Mouse (Mus musculus) CH12.LX (cell line): ENCODE results near the gene Cramp1l. TPM values are rescaled to one million over a fixed set of nuclear protein-coding genes. Genes with fewer than 3 reads are reported as not detected.

Experiments
- DNase-seq: peaks from one replicate; pipeline ENCODE4 v3.0.0-alpha.2; 2013; ENCODE audit errors: extremely low read depth
- H3K27ac ChIP-seq: 2 replicates; pipeline ENCODE4 v1.5.1; 2012; ENCODE audit warnings: low read depth, mild to moderate bottlenecking, control low read depth, moderate library complexity; ENCODE audit not compliant: insufficient read depth
- H3K27me3 ChIP-seq: replicated peaks from 2 replicates; pipeline ENCODE3; 2012; ENCODE audit warnings: inconsistent platforms
- H3K36me3 ChIP-seq, 2 experiments: replicated peaks in 1 of 2; 2 replicates each; pipeline versions ENCODE3 to v1.6.1; 2012; ENCODE audit warnings: inconsistent platforms in 1 of 2, low read length in 1 of 2, mild to moderate bottlenecking in 1 of 2, mixed read lengths in 1 of 2, moderate library complexity in 1 of 2; ENCODE audit not compliant: control insufficient read depth in 1 of 2, insufficient read depth in 1 of 2
- H3K4me1 ChIP-seq, 2 experiments: 2 replicates each; pipeline ENCODE4 v1.6.1; 2012; ENCODE audit warnings: inconsistent platforms in 1 of 2, moderate library complexity in 1 of 2; ENCODE audit not compliant: insufficient read depth in 2 of 2, control insufficient read depth in 1 of 2
- H3K4me2 ChIP-seq: 2 replicates; pipeline ENCODE4 v1.6.1; 2012; ENCODE audit warnings: low read depth, mild to moderate bottlenecking, control low read depth; ENCODE audit not compliant: poor library complexity, insufficient read depth, severe bottlenecking
- H3K4me3 ChIP-seq, 3 experiments: fragments of 150-350 bp in 1 of 3; sonication (generic) in 1 of 3; replicated peaks in 1 of 3; 2 replicates each; pipeline versions ENCODE3 to v1.5.1; 2011 to 2012; ENCODE audit warnings: low read depth in 2 of 3, low read length in 2 of 3, mild to moderate bottlenecking in 2 of 3, moderate library complexity in 2 of 3, control low read depth in 1 of 3, improper control_type of control experiment in 1 of 3, inconsistent platforms in 1 of 3, mixed read lengths in 1 of 3; ENCODE audit not compliant: poor library complexity in 1 of 3
- H3K79me2 ChIP-seq: replicated peaks from 2 replicates; pipeline ENCODE4 v1.6.1; 2012; ENCODE audit warnings: mild to moderate bottlenecking, moderate library complexity; ENCODE audit not compliant: control insufficient read depth, poor library complexity, insufficient read depth, severe bottlenecking; ENCODE audit errors: extremely low read depth
- H3K9ac ChIP-seq: 2 replicates; pipeline ENCODE4 v1.6.1; 2012; ENCODE audit warnings: low read depth, mild to moderate bottlenecking, control low read depth, moderate library complexity; ENCODE audit not compliant: insufficient read depth
- H3K9me3 ChIP-seq: replicated peaks from 2 replicates; pipeline ENCODE3; 2012; ENCODE audit warnings: low read length, inconsistent platforms, mixed read lengths
- BHLHE40 ChIP-seq: IDR thresholded peaks from 2 replicates; pipeline ENCODE4 v1.6.1; 2011; ENCODE audit warnings: mild to moderate bottlenecking, low read depth, low read length, improper control_type of control experiment
- CHD2 ChIP-seq: IDR thresholded peaks from 2 replicates; pipeline ENCODE4 v1.6.1; 2011; ENCODE audit warnings: low read length, improper control_type of control experiment
- ELF1 ChIP-seq: IDR thresholded peaks from 2 replicates; pipeline ENCODE4 v1.6.1; 2014; ENCODE audit warnings: low read depth, mild to moderate bottlenecking, inconsistent platforms, low read length, improper control_type of control experiment
- ETS1 ChIP-seq: conservative IDR thresholded peaks from 2 replicates; pipeline ENCODE4 v1.6.1; 2012; ENCODE audit warnings: low read depth, mild to moderate bottlenecking, inconsistent platforms, low read length, improper control_type of control experiment, moderate library complexity
- IRF4 ChIP-seq: IDR thresholded peaks from 2 replicates; pipeline ENCODE4 v1.6.1; 2014; ENCODE audit warnings: low read depth, mild to moderate bottlenecking, inconsistent platforms, low read length, improper control_type of control experiment
- JUN ChIP-seq: IDR thresholded peaks from 2 replicates; pipeline ENCODE4 v1.6.1; 2011; ENCODE audit warnings: low read depth, mild to moderate bottlenecking, low read length, improper control_type of control experiment, moderate library complexity; ENCODE audit not compliant: insufficient read depth
- JUND ChIP-seq: conservative IDR thresholded peaks from 2 replicates; pipeline ENCODE4 v1.6.1; 2011; ENCODE audit warnings: low read depth, low read length, improper control_type of control experiment
- KAT2A ChIP-seq: IDR thresholded peaks from 2 replicates; pipeline ENCODE4 v1.6.1; 2012; ENCODE audit warnings: low read length, improper control_type of control experiment, inconsistent platforms; ENCODE audit not compliant: insufficient replicate concordance
- MAX ChIP-seq: IDR thresholded peaks from 2 replicates; pipeline ENCODE4 v1.6.1; 2011; ENCODE audit warnings: low read length, improper control_type of control experiment
- MEF2A ChIP-seq: IDR thresholded peaks from 2 replicates; pipeline ENCODE4 v1.6.1; 2014; ENCODE audit warnings: low read depth, mild to moderate bottlenecking, inconsistent platforms, low read length, improper control_type of control experiment, borderline replicate concordance
- MYC ChIP-seq: IDR thresholded peaks from 2 replicates; pipeline ENCODE4 v1.6.1; 2011; ENCODE audit warnings: low read depth, mild to moderate bottlenecking, improper control_type of control experiment, low read length
- NRF1 ChIP-seq: IDR thresholded peaks from 2 replicates; pipeline ENCODE4 v1.6.1; 2014; ENCODE audit warnings: low read depth, mild to moderate bottlenecking, inconsistent platforms, low read length, improper control_type of control experiment, moderate library complexity
- POLR2AphosphoS2 ChIP-seq: IDR thresholded peaks from 2 replicates; pipeline ENCODE4 v1.6.1; 2011; ENCODE audit warnings: low read depth, low read length, improper control_type of control experiment
- RCOR1 ChIP-seq: conservative IDR thresholded peaks from 2 replicates; pipeline ENCODE4 v1.6.1; 2012; ENCODE audit warnings: low read depth, mild to moderate bottlenecking, inconsistent platforms, low read length, improper control_type of control experiment
- SIN3A ChIP-seq: IDR thresholded peaks from 2 replicates; pipeline ENCODE4 v1.6.1; 2012; ENCODE audit warnings: low read length, improper control_type of control experiment, inconsistent platforms
- SMC3 ChIP-seq: IDR thresholded peaks from 2 replicates; pipeline ENCODE4 v1.6.1; 2011; ENCODE audit warnings: low read depth, low read length, improper control_type of control experiment
- UBTF ChIP-seq: IDR thresholded peaks from 2 replicates; pipeline ENCODE4 v1.6.1; 2012; ENCODE audit warnings: low read depth, mild to moderate bottlenecking, inconsistent platforms, low read length, improper control_type of control experiment, moderate library complexity
- ZC3H11A ChIP-seq: IDR thresholded peaks from 2 replicates; pipeline ENCODE4 v1.6.1; 2012; ENCODE audit warnings: low read depth, mild to moderate bottlenecking, inconsistent platforms, low read length, improper control_type of control experiment
- ZKSCAN1 ChIP-seq: IDR thresholded peaks from 2 replicates; pipeline ENCODE4 v1.6.1; 2012; ENCODE audit warnings: low read depth, inconsistent platforms, low read length, improper control_type of control experiment, borderline replicate concordance
- dilution Hi-C: fragments of 300-500 bp; cut with MboI; formaldehyde crosslinking; loops from 2 replicates; pipeline ENCODE4 v1.14.3; 2020; ENCODE audit warnings: low sequenced_read_pairs; ENCODE audit not compliant: extremely low pct_unique_long_range_greater_than_20kb, extremely low pct_ligation_motif_present
- in situ Hi-C: fragments of 300-500 bp; cut with MboI; formaldehyde crosslinking; loops from 3 replicates; pipeline ENCODE4 v1.14.3; 2019; ENCODE audit warnings: low sequenced_read_pairs, low pct_ligation_motif_present, low pct_unique_long_range_greater_than_20kb, mixed read lengths
- polyA plus RNA-seq: library from polyadenylated mRNA; unstranded; fragments of >175 nt; gene quantifications from 2 replicates; pipeline ENCODE4 v1.2.1, GENCODE M21; 2012; ENCODE audit warnings: low read depth; ENCODE audit not compliant: insufficient read length
- total RNA-seq, 2 experiments: library from RNA; depleted of rRNA; stranded (reverse); fragments of 300-350 nt in 1 of 2; fragments of >200 nt in 1 of 2; gene quantifications; 2 replicates each; pipeline ENCODE4 v1.2.3; 2012 to 2014

The Cramp1l gene
- total and polyA plus RNA-seq, 3 experiments = 2.1 to 6.9 (median 4.3) TPM

GRCm38 (mm10) chr17:24936259-24937237, 79.0 kb downstream of the Cramp1l start, which contains the start of gene Mapk8ip3 (continued):
- no peak for TF ChIP-seq ZC3H11A
- TF ChIP-seq RCOR1 = no peak
- TF ChIP-seq NRF1 = no peak
- TF ChIP-seq POLR2AphosphoS2 = peak; percentile 96
- peak; percentile 18; the same call in 1 of the 2 replicates for TF ChIP-seq MAX
- TF ChIP-seq ETS1 = no peak
- no peak for TF ChIP-seq JUN
- no peak; the same call in 1 of the 2 replicates for TF ChIP-seq IRF4
- 0 out of 2 replicates have a peak, but pooled peaks have one; percentile 7 for TF ChIP-seq MEF2A
- TF ChIP-seq CHD2 = no peak

- H3K27ac ChIP-seq = no peak overlapping the region
- H3K79me2 ChIP-seq = peaks cover 52% of the 10 kb centered on the region
- DNase-seq = no peak
- TF ChIP-seq SIN3A (no peak), JUND (no peak), ELF1 (no peak), BHLHE40 (no peak), SMC3 (no peak), RCOR1 (no peak), KAT2A (no peak), MEF2A (no peak), MYC (no peak), UBTF (no peak), ZKSCAN1 (no peak), ETS1 (no peak)
- no peaks in the 10 kb centered on the region for H3K27me3 ChIP-seq
- in situ Hi-C loops (no loop called here), dilution Hi-C loops (no loop called here)
- peak overlapping the region; percentile 90 for H3K4me2 ChIP-seq
- H3K4me1 ChIP-seq = peaks cover 8 to 34% of the 10 kb centered on the region in 2 experiments; a peak in 3 of 4 replicates
- H3K9me3 ChIP-seq = no peaks in the 10 kb centered on the region
- peaks cover 7 to 34% of the 10 kb centered on the region in 2 experiments for H3K36me3 ChIP-seq
- H3K9ac ChIP-seq = peak overlapping the region; percentile 75
- peak overlapping the region; percentile 74 to 99 (median 98) for H3K4me3 ChIP-seq
Measured at GRCm38 (mm10) chr17:24935666-24936065, 79.9 kb downstream of the Cramp1l start.
